Mouse (Mus musculus) spleen, adult 2 months (tissue): ENCODE measurements around the gene Ppp1r14b.

Experiments used
- CTCF ChIP-seq: fragments of 200-500 bp; IDR thresholded peaks from 2 replicates; pipeline ENCODE4 v1.5.1; 2011; ENCODE audit warnings: mild to moderate bottlenecking, inconsistent platforms; ENCODE audit not compliant: insufficient read depth, insufficient read length, insufficient replicate concordance; ENCODE audit errors: extremely low read depth
- POLR2A ChIP-seq: fragments of 200-500 bp; IDR thresholded peaks from 2 replicates; pipeline ENCODE4 v1.6.1; 2011; ENCODE audit warnings: low read depth, low read length, inconsistent platforms

DNA sequence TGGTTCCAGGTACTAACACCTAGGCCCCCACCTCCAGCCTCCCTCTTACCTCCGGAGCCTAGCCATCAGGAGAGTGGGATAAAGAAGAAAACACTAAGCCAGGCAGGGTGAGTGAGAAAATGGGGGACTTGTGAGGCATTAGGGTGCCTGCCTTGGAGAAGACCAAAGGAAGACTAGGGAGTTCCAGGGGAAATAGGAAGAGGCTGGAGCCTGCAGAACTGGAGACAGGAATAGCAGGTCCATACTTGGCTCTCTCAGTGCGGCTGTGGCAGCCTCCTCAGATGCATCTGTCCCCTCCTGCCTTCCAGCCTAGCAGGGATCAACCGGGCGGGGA is 41.7 kb upstream of the Ppp1r14b start:
- TF ChIP-seq CTCF (no peak), POLR2A (no peak)
